In the genomic region with DNA sequence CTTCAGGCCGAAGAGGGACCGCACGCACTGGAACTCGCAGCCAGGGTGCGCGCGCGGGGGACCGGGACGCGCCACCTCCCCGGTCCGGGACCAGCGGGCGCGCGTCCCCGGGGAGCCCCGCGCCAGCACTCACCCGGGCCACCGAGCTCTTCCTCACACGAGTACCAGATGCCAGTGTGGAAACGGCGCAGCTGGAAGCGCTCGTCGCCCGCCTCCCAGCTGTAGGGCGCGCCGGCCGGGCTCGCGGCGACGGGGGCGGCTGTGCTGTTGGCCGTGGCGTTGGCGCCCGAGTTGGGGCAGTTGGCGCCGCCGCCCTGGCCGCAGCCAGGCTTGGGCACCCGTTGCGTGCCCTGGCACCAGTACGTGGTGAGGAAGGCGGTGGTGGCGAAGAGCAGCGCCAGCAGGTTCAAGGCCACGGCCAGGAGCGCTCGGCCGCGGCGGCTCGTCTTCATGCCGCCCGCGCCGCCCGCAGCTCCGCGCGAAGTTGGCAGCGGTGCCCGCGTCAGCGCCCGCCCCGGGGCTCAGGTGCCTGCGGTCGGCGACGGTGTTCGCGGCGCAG, we compare ENCODE assay signal across 8 mouse cellular contexts. TPM values are rescaled to one million over a fixed set of nuclear protein-coding genes. Genes with fewer than 3 reads are reported as not detected.
A peak's percentile ranks its signal among the peaks of the same experiment; 100 is the strongest.
DNase-seq lines count a peak whose midpoint lies in the region; ATAC-seq lines count a peak whose summit lies in the region.

No protein-coding gene starts in this region.

- peak overlapping the region in 1 of 2 experiments; percentile 41; a peak in 1 of 4 replicates for H3K27ac ChIP-seq in heart, embryonic 14.5 days (replicated peaks in 1 of 2; ENCODE audit: control insufficient read depth in 1 of 2, insufficient read depth in 1 of 2, low read depth in 2 of 2, low read length in 2 of 2)
- H3K27ac ChIP-seq in liver, embryonic 15.5 days (replicated peaks): no peak overlapping the region

- peak overlapping the region; percentile 99 for H3K4me2 ChIP-seq in heart, embryonic 14.5 days (ENCODE audit: low read length)
- peak overlapping the region; percentile 51 for H3K4me2 ChIP-seq in liver, embryonic 15.5 days

- no peaks in the 10 kb centered on the region for H3K9me3 ChIP-seq in heart, embryonic 14.5 days (ENCODE audit: control insufficient read depth, low read length)
- no peaks in the 10 kb centered on the region for H3K9me3 ChIP-seq in liver, embryonic 15.5 days (replicated peaks)

- peak overlapping the region; percentile 86 for H3K9ac ChIP-seq in heart, embryonic 14.5 days (ENCODE audit: low read length)
- H3K9ac ChIP-seq in liver, embryonic 15.5 days: no peak overlapping the region

- peaks cover 26 to 34% of the 10 kb centered on the region in 2 experiments for H3K4me1 ChIP-seq in heart, embryonic 14.5 days (ENCODE audit: control insufficient read depth in 2 of 2, insufficient read depth in 2 of 2, low read length in 2 of 2)
- no peaks in the 10 kb centered on the region for H3K4me1 ChIP-seq in liver, embryonic 15.5 days (replicated peaks)

- H3K27me3 ChIP-seq in heart, embryonic 14.5 days (ENCODE audit: control insufficient read depth, insufficient read depth, low read length): peaks cover 48% of the 10 kb centered on the region
- H3K27me3 ChIP-seq in liver, embryonic 15.5 days: peaks cover 94% of the 10 kb centered on the region

- peak; percentile 11; the same call in 1 of the 2 replicates for ATAC-seq in frontal cortex, adult (ENCODE audit: low TSS enrichment)
- 0 out of 2 replicates have a peak, but pooled peaks have one; percentile 2 for ATAC-seq in heart, embryonic 14.5 days (ENCODE audit: insufficient number of reproducible peaks, insufficient read depth, low FRiP score, low read depth)
- no peak for ATAC-seq in liver, embryonic 15.5 days (ENCODE audit: insufficient read depth)

- under 1% methylated on average over 70 of the region's 80 CpGs for WGBS in heart, embryonic 14.5 days
- 1% methylated on average over 80 of the region's 80 CpGs for WGBS in liver, embryonic 15.5 days (ENCODE audit: insufficient replicate concordance)

- H3K4me3 ChIP-seq in heart, embryonic 14.5 days (ENCODE audit: control insufficient read depth in 1 of 2, insufficient read depth in 1 of 2, low read depth in 1 of 2, low read length in 2 of 2): peak overlapping the region; percentile 55 to 76
- peak overlapping the region; percentile 28 for H3K4me3 ChIP-seq in liver, embryonic 15.5 days (replicated peaks)

- H3K36me3 ChIP-seq in heart, embryonic 14.5 days (ENCODE audit: control insufficient read depth, insufficient read depth, low read length): no peaks in the 10 kb centered on the region
- no peaks in the 10 kb centered on the region for H3K36me3 ChIP-seq in liver, embryonic 15.5 days (replicated peaks)

- no peak for DNase-seq in frontal cortex, postnatal 14 days (ENCODE audit: low spot score in 2 of 2)
- peak; percentile 47 for DNase-seq in retina, postnatal 1 day
- no peak for DNase-seq in retina, embryonic 14.5 days (ENCODE audit: low spot score)
- no peak for DNase-seq in urinary bladder, postnatal 10 days (ENCODE audit: low spot score)
- no peak for DNase-seq in spleen, postnatal 4 days (ENCODE audit: low spot score in 2 of 2)

RNA-seq across cellular contexts. Expression of gene Gsg1l, which starts 0.4 kb away (rescaled TPM):
- 10.1 and 10.5 TPM in 2 replicates for polyA plus RNA-seq in heart, embryonic 14.5 days (2014; fragmentation: Nextera tagmentation; extraction: Ambion mirVana)
- 0.02 and 0.09 TPM in 2 replicates for polyA plus RNA-seq in liver, embryonic 15.5 days (2015; fragmentation: Nextera tagmentation; extraction: Ambion mirVana)

Comparison
In these comparisons a context has a peak if more than half of its experiments do, and no peak if none do; other contexts are left out.
1. RNA of gene Gsg1l, which starts 0.4 kb away (polyA plus RNA-seq): 10.1 to 10.5 TPM in heart, embryonic 14.5 days; 0.02 to 0.09 TPM in liver, embryonic 15.5 days; every median in the first group is over 10 times any median in the second.